Mouse (Mus musculus) myocyte (in vitro differentiated cells): Measurements from ENCODE around the gene Ric8a. TPM values are rescaled to one million over a fixed set of nuclear protein-coding genes. Genes with fewer than 3 reads are reported as not detected.
A peak's percentile ranks its signal among the peaks of the same experiment; 100 is the strongest.

Experiments
- H3K27me3 ChIP-seq: one replicate; pipeline ENCODE4 v1.6.1; 2011; ENCODE audit not compliant: control insufficient read depth, insufficient read depth, insufficient read length
- H3K36me3 ChIP-seq: one replicate; pipeline ENCODE4 v1.6.1; 2011; ENCODE audit not compliant: control insufficient read depth, insufficient read depth
- H3K4me2 ChIP-seq: one replicate; pipeline ENCODE4 v1.6.1; 2011; ENCODE audit warnings: low read depth, control low read depth
- H3K4me3 ChIP-seq: one replicate; pipeline ENCODE4 v1.5.1; 2011; ENCODE audit warnings: mild to moderate bottlenecking, control low read depth, moderate library complexity
- H3K79me2 ChIP-seq: one replicate; pipeline ENCODE4 v1.6.1; 2011; ENCODE audit not compliant: control insufficient read depth, insufficient read depth
- H3ac ChIP-seq: one replicate; pipeline ENCODE4 v1.6.1; 2011; ENCODE audit not compliant: control insufficient read depth, insufficient read length
- CEBPB ChIP-seq: IDR thresholded peaks from 2 replicates; pipeline ENCODE4 v1.6.1; 2011; ENCODE audit warnings: mild to moderate bottlenecking, moderate library complexity; ENCODE audit not compliant: poor library complexity, insufficient read depth, severe bottlenecking
- E2F4 ChIP-seq: IDR thresholded peaks from one replicate; pipeline ENCODE4 v1.6.1; 2011; ENCODE audit warnings: mild to moderate bottlenecking, control low read depth, moderate library complexity; ENCODE audit not compliant: insufficient read depth
- MAX ChIP-seq: IDR thresholded peaks from one replicate; pipeline ENCODE4 v1.6.1; 2011; ENCODE audit warnings: low read depth, mild to moderate bottlenecking, control low read depth
- MYOD1 ChIP-seq, 3 experiments: IDR thresholded peaks; one replicate each; pipeline ENCODE4 v1.6.1; 2011; ENCODE audit warnings: control low read depth in 2 of 3, low read depth in 2 of 3, mild to moderate bottlenecking in 2 of 3, moderate library complexity in 1 of 3; ENCODE audit not compliant: insufficient read length in 2 of 3, control insufficient read depth in 1 of 3
- MYOG ChIP-seq, 3 experiments: IDR thresholded peaks; one replicate each; pipeline ENCODE4 v1.6.1; 2011; ENCODE audit warnings: control low read depth in 2 of 3, low read depth in 2 of 3, mild to moderate bottlenecking in 2 of 3; ENCODE audit not compliant: insufficient read length in 2 of 3, control insufficient read depth in 1 of 3, insufficient read depth in 1 of 3
- POLR2A ChIP-seq: IDR thresholded peaks from one replicate; pipeline ENCODE4 v1.6.1; 2011; ENCODE audit warnings: low read depth, mild to moderate bottlenecking, control low read depth, moderate library complexity; ENCODE audit not compliant: insufficient read length
- POLR2AphosphoS2 ChIP-seq: IDR thresholded peaks from one replicate; pipeline ENCODE4 v1.6.1; 2011; ENCODE audit warnings: low read depth, control low read depth; ENCODE audit not compliant: insufficient read length
- REST ChIP-seq: IDR thresholded peaks from one replicate; pipeline ENCODE4 v1.6.1; 2011; ENCODE audit warnings: mild to moderate bottlenecking, control low read depth, moderate library complexity; ENCODE audit not compliant: insufficient read depth, insufficient read length
- SRF ChIP-seq: IDR thresholded peaks from one replicate; pipeline ENCODE4 v1.6.1; 2011; ENCODE audit warnings: low read depth; ENCODE audit not compliant: control insufficient read depth, insufficient read length
- TCF12 ChIP-seq: IDR thresholded peaks from one replicate; pipeline ENCODE4 v1.6.1; 2011; ENCODE audit warnings: mild to moderate bottlenecking, control low read depth; ENCODE audit not compliant: poor library complexity, insufficient read depth, severe bottlenecking
- TCF3 ChIP-seq: IDR thresholded peaks from one replicate; pipeline ENCODE4 v1.6.1; 2011; ENCODE audit warnings: low read depth, control low read depth; ENCODE audit not compliant: insufficient read length
- USF1 ChIP-seq: IDR thresholded peaks from one replicate; pipeline ENCODE4 v1.6.1; 2011; ENCODE audit warnings: low read depth, mild to moderate bottlenecking, control low read depth, moderate library complexity
- polyA plus RNA-seq: library from polyadenylated mRNA; unstranded; fragments of >200 nt; fragmentation: generic; extraction: Trizol; gene quantifications from one replicate; pipeline ENCODE4 v1.2.1, GENCODE M21; 2012; ENCODE audit warnings: missing spikeins

The Ric8a gene
- polyA plus RNA-seq, 1 experiment = 123 TPM

GRCm38 (mm10) chr7:140821305-140821652 lies 35.5 kb upstream of the Ric8a start:
- no peaks in the 10 kb centered on the region for H3K79me2 ChIP-seq
- H3ac ChIP-seq = no peak overlapping the region
- H3K4me3 ChIP-seq = no peak overlapping the region
- no peaks in the 10 kb centered on the region for H3K27me3 ChIP-seq
- no peak for TF ChIP-seq USF1
- no peak for TF ChIP-seq REST
- no peak for TF ChIP-seq TCF3
- TF ChIP-seq MYOG (IDR thresholded peaks at IDR 0.05; ENCODE audit: control insufficient read depth in 1 of 3, insufficient read depth in 1 of 3, insufficient read length in 2 of 3, low read depth in 2 of 3) = no peak
- TF ChIP-seq TCF12 = no peak
- no peak for TF ChIP-seq SRF
- TF ChIP-seq E2F4 = no peak
- no peak for TF ChIP-seq MAX
- no peak for TF ChIP-seq POLR2AphosphoS2
- no peak for TF ChIP-seq MYOD1 (IDR thresholded peaks at IDR 0.05; ENCODE audit: control insufficient read depth in 1 of 3, insufficient read length in 2 of 3, low read depth in 2 of 3)
- no peak for TF ChIP-seq POLR2A
- no peak for TF ChIP-seq CEBPB
- no peaks in the 10 kb centered on the region for H3K36me3 ChIP-seq
- peak overlapping the region; percentile 34 for H3K4me2 ChIP-seq

GRCm38 (mm10) chr7:140821653-140822329 lies 35.0 kb upstream of the Ric8a start, which contains the start of gene Zfp941:
Gene Zfp941 (minus strand): TSS chr7:140822178.
- no peak within 1 kb of the TSS for H3K4me3 ChIP-seq
- H3K27me3 ChIP-seq = no peaks in the 10 kb centered on the region
- H3K4me2 ChIP-seq = peak within 1 kb of the TSS; percentile 34
- no peak within 1 kb of the TSS for H3ac ChIP-seq
- H3K79me2 ChIP-seq = no peaks in the 10 kb centered on the region
- TF ChIP-seq MYOG (IDR thresholded peaks at IDR 0.05; ENCODE audit: control insufficient read depth in 1 of 3, insufficient read depth in 1 of 3, insufficient read length in 2 of 3, low read depth in 2 of 3) (no peak), MAX (no peak), CEBPB (no peak), POLR2AphosphoS2 (no peak), E2F4 (no peak), MYOD1 (IDR thresholded peaks at IDR 0.05; ENCODE audit: control insufficient read depth in 1 of 3, insufficient read length in 2 of 3, low read depth in 2 of 3) (no peak), TCF3 (no peak), SRF (no peak), POLR2A (no peak), USF1 (no peak), REST (no peak), TCF12 (no peak)
- H3K36me3 ChIP-seq = no peaks in the 10 kb centered on the region

GRCm38 (mm10) chr7:140822731-140823130 lies 34.0 kb upstream of the Ric8a start:
- Histone ChIP-seq H3ac (no peak overlapping the region), H3K4me3 (no peak overlapping the region), H3K27me3 (no peaks in the 10 kb centered on the region), H3K36me3 (no peaks in the 10 kb centered on the region), H3K79me2 (no peaks in the 10 kb centered on the region), H3K4me2 (no peak overlapping the region)
- no peak for TF ChIP-seq POLR2A
- no peak for TF ChIP-seq TCF12

GRCm38 (mm10) chr7:140828171-140828881 lies 28.4 kb upstream of the Ric8a start:
- no peak overlapping the region for H3K4me3 ChIP-seq
- no peaks in the 10 kb centered on the region for H3K27me3 ChIP-seq
- peak overlapping the region; percentile 28 for H3K4me2 ChIP-seq
- TF ChIP-seq SRF (no peak), POLR2A (no peak), MYOG (IDR thresholded peaks at IDR 0.05; ENCODE audit: control insufficient read depth in 1 of 3, insufficient read depth in 1 of 3, insufficient read length in 2 of 3, low read depth in 2 of 3) (no peak), CEBPB (no peak), TCF3 (no peak), MYOD1 (IDR thresholded peaks at IDR 0.05; ENCODE audit: control insufficient read depth in 1 of 3, insufficient read length in 2 of 3, low read depth in 2 of 3) (no peak), POLR2AphosphoS2 (no peak), E2F4 (no peak), TCF12 (no peak), REST (no peak), USF1 (no peak), MAX (no peak)
- no peaks in the 10 kb centered on the region for H3K79me2 ChIP-seq
- no peak overlapping the region for H3ac ChIP-seq
- no peaks in the 10 kb centered on the region for H3K36me3 ChIP-seq
